Mouse (Mus musculus): ENCODE data around the gene Olfr633.

GRCm38 (mm10) chr7:103944137-103944536 is at the start of gene Olfr633:
- TF ChIP-seq CTCF (conservative IDR thresholded peaks at IDR 0.05; ENCODE audit: insufficient read depth, insufficient read length, low read depth, low read length) (no peak), POLR2A (IDR thresholded peaks at IDR 0.05; ENCODE audit: low read depth, low read length) (no peak)

All from kidney, adult 2 months (tissue).